Mouse (Mus musculus): ENCODE measurements at regions not wholly inside any gene's neighbourhood (a gene's known extent, or its start where the extent isn't known, plus 50 kb on each side); places are given as distances from the start of the nearest gene placed in this dataset.

- TF ChIP-seq CTCF (IDR thresholded peaks at IDR 0.05 in 2 of 3, conservative IDR thresholded peaks at IDR 0.05 in 1 of 3; ENCODE audit: control insufficient read depth in 1 of 3, insufficient read depth in 1 of 3, low read depth in 2 of 3, low read length in 3 of 3, poor library complexity in 1 of 3, severe bottlenecking in 1 of 3): no peak
- no peak for TF ChIP-seq POLR2A (IDR thresholded peaks at IDR 0.05; ENCODE audit: control insufficient read depth in 1 of 2, insufficient read depth in 1 of 2, low read depth in 1 of 2, low read length in 2 of 2, poor library complexity in 1 of 2)
- no peak for TF ChIP-seq TAL1 (IDR thresholded peaks at IDR 0.05; ENCODE audit: low read length)
- TF ChIP-seq GATA1 (IDR thresholded peaks at IDR 0.05; ENCODE audit: low read depth, low read length): no peak
- no peak for TF ChIP-seq KAT2A (conservative IDR thresholded peaks at IDR 0.05; ENCODE audit: low read depth, low read length)
- TF ChIP-seq ETS1 (IDR thresholded peaks at IDR 0.05; ENCODE audit: low read depth, low read length): no peak
Measured at GRCm38 (mm10) chr6:93353353-93354125, 410.2 kb upstream of the Adamts9 start.
